Mouse (Mus musculus): ENCODE results near the gene Ercc4. TPM values are rescaled to one million over a fixed set of nuclear protein-coding genes. Genes with fewer than 3 reads are reported as not detected.

Ercc4 gene
- polyA plus RNA-seq, 1 experiment from 2014 or later: 16.4 TPM

GRCm38 (mm10) chr16:13118754-13119294 is 9.3 kb downstream of the Ercc4 start:
- no peak for ATAC-seq
- Histone ChIP-seq H3K27ac (no peak overlapping the region), H3K9me3 (no peaks in the 10 kb centered on the region), H3K9ac (replicated peaks) (no peak overlapping the region), H3K27me3 (no peaks in the 10 kb centered on the region), H3K36me3 (peaks cover 44% of the 10 kb centered on the region), H3K4me3 (replicated peaks) (no peak overlapping the region), H3K4me1 (replicated peaks) (no peaks in the 10 kb centered on the region), H3K4me2 (replicated peaks) (no peak overlapping the region)
- 85% methylated on average over 2 of the region's 2 CpGs for WGBS

- Histone ChIP-seq H3K9me3 (no peaks in the 10 kb centered on the region), H3K4me3 (replicated peaks) (no peak overlapping the region), H3K9ac (replicated peaks) (no peak overlapping the region), H3K27ac (no peak overlapping the region), H3K27me3 (no peaks in the 10 kb centered on the region), H3K4me2 (replicated peaks) (no peak overlapping the region), H3K36me3 (peaks cover 43% of the 10 kb centered on the region), H3K4me1 (replicated peaks) (no peaks in the 10 kb centered on the region)
- WGBS: 93% methylated on average over 3 of the region's 3 CpGs
- ATAC-seq: no peak
Observed at GRCm38 (mm10) chr16:13119641-13120350, 10.3 kb downstream of the Ercc4 start.

GRCm38 (mm10) chr16:13125357-13125756 is 15.9 kb downstream of the Ercc4 start:
- no peak overlapping the region for H3K9ac ChIP-seq (replicated peaks)
- ATAC-seq: no peak
- H3K36me3 ChIP-seq: peaks cover 82% of the 10 kb centered on the region
- 96% methylated on average over 8 of the region's 8 CpGs for WGBS
- no peak overlapping the region for H3K4me3 ChIP-seq (replicated peaks)
- H3K27me3 ChIP-seq: no peaks in the 10 kb centered on the region
- no peaks in the 10 kb centered on the region for H3K4me1 ChIP-seq (replicated peaks)
- no peak overlapping the region for H3K27ac ChIP-seq
- no peaks in the 10 kb centered on the region for H3K9me3 ChIP-seq
- H3K4me2 ChIP-seq (replicated peaks): no peak overlapping the region

- no peak for ATAC-seq
- H3K9me3 ChIP-seq: no peaks in the 10 kb centered on the region
- H3K4me2 ChIP-seq (replicated peaks): no peak overlapping the region
- 94% methylated on average over 10 of the region's 10 CpGs for WGBS
- H3K27me3 ChIP-seq: no peaks in the 10 kb centered on the region
- H3K27ac ChIP-seq: no peak overlapping the region
- H3K4me1 ChIP-seq (replicated peaks): no peaks in the 10 kb centered on the region
- peaks cover 82% of the 10 kb centered on the region for H3K36me3 ChIP-seq
- H3K9ac ChIP-seq (replicated peaks): no peak overlapping the region
- H3K4me3 ChIP-seq (replicated peaks): no peak overlapping the region
Observed at GRCm38 (mm10) chr16:13127566-13127965, 18.1 kb downstream of the Ercc4 start.

- no peak for ATAC-seq
- peaks cover 71% of the 10 kb centered on the region for H3K36me3 ChIP-seq
- H3K4me3 ChIP-seq (replicated peaks): no peak overlapping the region
- H3K9me3 ChIP-seq: no peaks in the 10 kb centered on the region
- 46% methylated on average over 14 of the region's 14 CpGs for WGBS
- H3K27ac ChIP-seq: no peak overlapping the region
- H3K4me1 ChIP-seq (replicated peaks): no peaks in the 10 kb centered on the region
- H3K4me2 ChIP-seq (replicated peaks): no peak overlapping the region
- H3K27me3 ChIP-seq: no peaks in the 10 kb centered on the region
- H3K9ac ChIP-seq (replicated peaks): no peak overlapping the region
Observed at GRCm38 (mm10) chr16:13130412-13130811, 20.9 kb downstream of the Ercc4 start.

GRCm38 (mm10) chr16:13141220-13141619 is 31.7 kb downstream of the Ercc4 start:
- Histone ChIP-seq H3K4me1 (replicated peaks) (no peaks in the 10 kb centered on the region), H3K27ac (no peak overlapping the region), H3K36me3 (peaks cover 38% of the 10 kb centered on the region), H3K27me3 (no peaks in the 10 kb centered on the region), H3K9me3 (no peaks in the 10 kb centered on the region), H3K9ac (replicated peaks) (no peak overlapping the region), H3K4me2 (replicated peaks) (no peak overlapping the region), H3K4me3 (replicated peaks) (no peak overlapping the region)
- 92% methylated on average over 6 of the region's 6 CpGs for WGBS
- ATAC-seq: no peak

GRCm38 (mm10) chr16:13143932-13144331 is 34.4 kb downstream of the Ercc4 start:
- 91% methylated on average over 7 of the region's 7 CpGs for WGBS
- Histone ChIP-seq H3K9ac (replicated peaks) (no peak overlapping the region), H3K27me3 (no peaks in the 10 kb centered on the region), H3K4me2 (replicated peaks) (no peak overlapping the region), H3K9me3 (no peaks in the 10 kb centered on the region), H3K36me3 (peaks cover 65% of the 10 kb centered on the region), H3K4me1 (replicated peaks) (no peaks in the 10 kb centered on the region), H3K27ac (no peak overlapping the region), H3K4me3 (replicated peaks) (no peak overlapping the region)
- no peak for ATAC-seq

GRCm38 (mm10) chr16:13144682-13145410 is 35.4 kb downstream of the Ercc4 start:
- Histone ChIP-seq H3K4me2 (replicated peaks) (no peak overlapping the region), H3K4me3 (replicated peaks) (no peak overlapping the region), H3K4me1 (replicated peaks) (no peaks in the 10 kb centered on the region), H3K27me3 (no peaks in the 10 kb centered on the region), H3K9ac (replicated peaks) (no peak overlapping the region), H3K36me3 (peaks cover 74% of the 10 kb centered on the region), H3K27ac (no peak overlapping the region), H3K9me3 (no peaks in the 10 kb centered on the region)
- 96% methylated on average over 10 of the region's 10 CpGs for WGBS
- no peak for ATAC-seq

GRCm38 (mm10) chr16:13146231-13146630 is 36.7 kb downstream of the Ercc4 start:
- H3K4me1 ChIP-seq (replicated peaks): no peaks in the 10 kb centered on the region
- H3K36me3 ChIP-seq: peaks cover 64% of the 10 kb centered on the region
- no peaks in the 10 kb centered on the region for H3K9me3 ChIP-seq
- no peak overlapping the region for H3K4me3 ChIP-seq (replicated peaks)
- no peak overlapping the region for H3K9ac ChIP-seq (replicated peaks)
- H3K4me2 ChIP-seq (replicated peaks): no peak overlapping the region
- ATAC-seq: no peak
- WGBS: 89% methylated on average over 4 of the region's 4 CpGs
- H3K27me3 ChIP-seq: no peaks in the 10 kb centered on the region
- no peak overlapping the region for H3K27ac ChIP-seq

GRCm38 (mm10) chr16:13147810-13148555 is 38.5 kb downstream of the Ercc4 start:
- H3K36me3 ChIP-seq: peaks cover 59% of the 10 kb centered on the region

GRCm38 (mm10) chr16:13149950-13150349 is 40.5 kb downstream of the Ercc4 start:
- Histone ChIP-seq H3K27me3 (no peaks in the 10 kb centered on the region), H3K4me2 (replicated peaks) (no peak overlapping the region), H3K9me3 (no peaks in the 10 kb centered on the region), H3K9ac (replicated peaks) (no peak overlapping the region), H3K36me3 (peaks cover 48% of the 10 kb centered on the region), H3K4me1 (replicated peaks) (no peaks in the 10 kb centered on the region), H3K27ac (no peak overlapping the region), H3K4me3 (replicated peaks) (no peak overlapping the region)
- 96% methylated on average over 8 of the region's 8 CpGs for WGBS
- ATAC-seq: no peak

More at GRCm38 (mm10) chr16:13147810-13148555, 38.5 kb downstream of the Ercc4 start:
- Histone ChIP-seq H3K4me2 (replicated peaks) (no peak overlapping the region), H3K9me3 (no peaks in the 10 kb centered on the region), H3K9ac (replicated peaks) (no peak overlapping the region), H3K4me1 (replicated peaks) (no peaks in the 10 kb centered on the region), H3K27ac (no peak overlapping the region), H3K4me3 (replicated peaks) (no peak overlapping the region), H3K27me3 (no peaks in the 10 kb centered on the region)
- WGBS: 94% methylated on average over 19 of the region's 19 CpGs
- ATAC-seq: no peak

- H3K9me3 ChIP-seq: no peaks in the 10 kb centered on the region
- no peak overlapping the region for H3K27ac ChIP-seq
- no peak for ATAC-seq
- no peak overlapping the region for H3K4me2 ChIP-seq (replicated peaks)
- H3K27me3 ChIP-seq: no peaks in the 10 kb centered on the region
- H3K4me3 ChIP-seq (replicated peaks): no peak overlapping the region
- no peaks in the 10 kb centered on the region for H3K4me1 ChIP-seq (replicated peaks)
- H3K9ac ChIP-seq (replicated peaks): no peak overlapping the region
- peaks cover 44% of the 10 kb centered on the region for H3K36me3 ChIP-seq
- WGBS: 72% methylated on average over 6 of the region's 6 CpGs
Observed at GRCm38 (mm10) chr16:13150790-13151189, 41.3 kb downstream of the Ercc4 start.
